Mouse (Mus musculus) embryo, embryonic 10.5 days (tissue): ENCODE data around the gene Rara.
"Not testable (repeated sequence)": the region's sequence is repeated elsewhere in the genome, so short reads cannot be mapped to it uniquely, and the experiment has no call there.

Source experiments
- DNase-seq: peaks from one replicate; pipeline ENCODE4 v3.0.0-alpha.2; 2015; ENCODE audit warnings: low spot score

Gene Rara

DNA sequence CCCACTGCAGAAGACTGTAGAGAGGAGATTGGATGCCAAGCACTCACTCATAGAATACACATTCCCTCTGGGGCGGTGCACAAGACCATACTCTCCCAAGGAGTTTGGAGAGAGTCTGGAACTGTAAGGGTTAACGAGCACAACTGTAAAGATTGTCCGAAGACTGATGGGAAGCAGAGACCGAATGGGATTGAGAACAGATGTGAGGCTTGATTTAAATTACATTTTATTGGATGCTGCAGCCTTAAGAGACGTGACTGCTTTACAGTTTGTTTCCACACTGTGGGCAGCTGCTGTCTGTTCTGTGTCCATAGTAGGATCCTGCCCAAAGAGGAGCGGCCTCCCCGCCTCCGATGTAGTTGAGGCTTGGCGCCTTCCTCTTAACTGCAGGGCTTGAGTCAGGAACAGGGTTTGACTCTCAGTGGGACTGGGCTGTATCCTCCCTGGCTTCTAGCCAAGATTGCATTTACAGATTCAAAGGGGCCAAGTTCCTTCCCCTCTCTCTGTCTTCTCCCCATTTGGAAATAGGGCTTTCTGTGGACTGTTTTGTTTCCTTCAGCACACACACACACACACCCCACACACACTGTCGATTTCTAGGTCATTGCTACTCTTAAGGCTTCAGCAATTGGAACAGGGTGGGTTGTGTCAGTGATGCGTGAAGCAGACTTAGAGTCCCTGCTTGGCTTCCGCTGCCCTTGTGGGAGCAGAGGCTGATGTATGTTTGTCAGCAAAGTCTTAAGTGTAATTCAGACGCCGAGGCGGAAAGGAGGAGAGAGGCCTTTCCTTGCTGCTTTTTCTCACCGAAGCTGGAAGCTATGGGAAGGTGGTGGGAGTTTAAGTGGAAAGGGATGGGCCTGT is 4.5 kb upstream of the Rara start:
- DNase-seq = not testable (repeated sequence)

DNA sequence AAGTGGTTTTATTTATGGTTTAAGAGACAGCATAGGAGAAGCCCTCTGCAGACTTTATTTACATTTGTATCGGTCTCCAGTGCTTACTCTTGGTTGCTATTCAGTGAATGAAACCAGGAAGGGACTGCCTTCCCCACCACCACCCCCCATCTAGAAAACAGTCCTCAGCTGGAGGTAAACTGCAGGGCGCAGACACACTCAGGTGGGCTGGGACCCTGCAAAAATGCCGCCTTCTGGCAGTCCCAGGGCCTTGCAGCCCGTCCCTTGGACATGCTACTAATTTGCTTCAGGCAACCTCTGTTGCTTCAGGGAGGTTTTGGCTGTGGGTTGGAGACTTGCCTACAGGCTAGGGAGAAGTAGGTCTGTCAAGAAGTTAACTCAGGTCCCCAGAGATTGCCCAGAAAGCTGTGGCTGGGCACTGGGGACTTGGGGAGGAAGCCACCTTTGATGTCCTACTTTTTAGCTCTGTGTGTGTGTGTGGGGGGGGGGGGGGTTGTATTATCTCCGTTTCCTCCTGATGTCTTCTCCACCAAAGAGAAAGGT is 2.9 kb upstream of the Rara start:
- DNase-seq = no peak

- DNase-seq = no peak
Measured at GRCm38 (mm10) chr11:98925265-98925721, 2.3 kb upstream of the Rara start.

DNA sequence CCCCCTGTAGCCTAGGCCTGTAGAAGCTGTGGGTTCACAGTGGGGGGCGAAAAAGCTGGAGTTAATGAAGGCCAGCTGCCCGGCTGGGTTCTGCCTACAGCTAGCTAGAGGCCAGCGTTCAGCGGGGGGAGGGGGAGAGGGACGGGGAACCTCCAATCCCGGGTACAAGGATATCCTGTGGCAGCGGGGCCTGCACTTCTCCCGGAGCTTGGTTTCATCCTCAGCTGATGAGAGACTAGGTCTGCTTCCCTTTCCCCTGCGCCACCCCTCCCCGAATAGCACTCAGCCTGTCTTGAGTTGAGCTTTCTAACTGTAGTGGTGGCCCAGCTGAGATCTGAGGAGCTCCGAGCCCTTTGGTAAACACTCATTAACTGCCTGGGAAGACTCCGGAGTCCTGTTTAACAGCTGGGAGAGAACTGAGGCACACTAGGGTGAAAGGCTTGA is 1.7 kb upstream of the Rara start:
- DNase-seq = peak; percentile 91

GRCm38 (mm10) chr11:98926553-98926952 is 1.1 kb upstream of the Rara start:
- no peak for DNase-seq

DNA sequence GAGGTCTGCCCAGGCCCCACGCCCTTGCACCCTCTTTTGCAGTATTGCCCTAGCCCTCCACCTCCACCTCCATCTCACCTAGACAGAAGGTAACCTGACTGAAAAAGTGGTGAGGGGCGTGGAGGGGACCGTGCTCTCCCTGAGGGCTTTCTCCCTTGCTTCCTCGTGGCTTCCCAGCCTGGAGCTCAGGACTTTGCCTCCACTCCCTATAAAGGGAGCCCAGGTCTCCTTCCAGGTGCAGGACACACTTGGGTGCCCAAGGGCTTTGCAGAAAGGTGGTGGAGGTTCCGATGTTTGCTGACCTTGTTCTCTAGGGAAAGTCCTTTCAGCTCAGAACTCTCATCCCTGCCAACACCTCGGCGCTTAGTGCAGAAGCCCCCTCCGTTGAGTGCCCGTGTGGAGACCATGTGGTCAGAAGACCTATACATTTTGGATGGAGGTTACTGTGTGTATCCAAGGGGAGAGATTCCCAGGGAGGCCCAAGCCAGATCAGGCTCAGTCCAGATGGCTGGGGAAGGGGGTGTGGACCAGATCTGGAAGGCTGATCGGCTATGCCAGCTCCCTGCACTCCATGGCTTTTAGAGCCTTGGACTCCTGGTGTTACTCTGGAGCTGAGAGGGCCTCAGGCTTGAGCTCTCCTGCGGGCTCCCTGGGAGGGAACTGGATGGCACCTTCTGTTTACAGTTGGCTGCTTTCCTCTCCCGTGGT is 722 bp downstream of the Rara start:
- no peak for DNase-seq

- DNase-seq = no peak
Measured at GRCm38 (mm10) chr11:98929503-98929902, 1.9 kb downstream of the Rara start.

GRCm38 (mm10) chr11:98930127-98930601 is 2.5 kb downstream of the Rara start:
- DNase-seq = no peak

DNA sequence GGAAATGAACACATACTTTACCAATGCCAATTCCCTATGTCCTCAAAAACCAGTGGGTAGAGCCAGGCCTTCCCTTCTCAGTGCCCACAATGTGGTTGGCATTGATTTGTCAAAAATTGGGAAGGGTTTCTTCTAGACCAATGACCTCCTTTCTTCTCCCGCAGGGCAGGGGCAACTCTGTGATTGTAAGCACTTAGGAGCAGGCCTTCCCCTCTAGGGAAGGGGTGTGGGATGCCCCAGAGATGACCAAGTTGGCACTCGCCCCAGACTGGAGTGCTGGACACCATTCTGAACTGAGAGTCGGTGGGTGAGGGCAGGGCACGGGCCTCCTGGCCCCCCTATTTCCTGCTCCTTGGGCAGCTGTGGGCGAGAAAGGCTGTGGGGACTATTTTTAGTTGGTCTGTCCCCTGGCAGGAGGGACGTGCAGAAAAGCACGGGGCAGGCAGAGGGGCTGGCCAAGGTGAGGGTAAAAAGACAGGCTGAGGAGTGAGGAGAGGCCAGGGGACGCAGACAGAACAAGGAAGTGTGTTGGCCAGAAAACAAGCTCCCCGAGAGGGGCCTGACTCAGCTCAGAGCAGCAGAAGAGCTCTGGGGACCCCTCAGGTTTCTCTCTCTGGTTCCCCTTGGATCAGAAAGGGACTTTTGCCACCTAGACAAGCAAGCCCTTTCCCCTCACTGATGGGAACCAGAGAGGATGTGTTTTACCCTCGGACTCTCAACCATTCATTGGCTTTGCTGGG is 3.3 kb downstream of the Rara start:
- no peak for DNase-seq

DNA sequence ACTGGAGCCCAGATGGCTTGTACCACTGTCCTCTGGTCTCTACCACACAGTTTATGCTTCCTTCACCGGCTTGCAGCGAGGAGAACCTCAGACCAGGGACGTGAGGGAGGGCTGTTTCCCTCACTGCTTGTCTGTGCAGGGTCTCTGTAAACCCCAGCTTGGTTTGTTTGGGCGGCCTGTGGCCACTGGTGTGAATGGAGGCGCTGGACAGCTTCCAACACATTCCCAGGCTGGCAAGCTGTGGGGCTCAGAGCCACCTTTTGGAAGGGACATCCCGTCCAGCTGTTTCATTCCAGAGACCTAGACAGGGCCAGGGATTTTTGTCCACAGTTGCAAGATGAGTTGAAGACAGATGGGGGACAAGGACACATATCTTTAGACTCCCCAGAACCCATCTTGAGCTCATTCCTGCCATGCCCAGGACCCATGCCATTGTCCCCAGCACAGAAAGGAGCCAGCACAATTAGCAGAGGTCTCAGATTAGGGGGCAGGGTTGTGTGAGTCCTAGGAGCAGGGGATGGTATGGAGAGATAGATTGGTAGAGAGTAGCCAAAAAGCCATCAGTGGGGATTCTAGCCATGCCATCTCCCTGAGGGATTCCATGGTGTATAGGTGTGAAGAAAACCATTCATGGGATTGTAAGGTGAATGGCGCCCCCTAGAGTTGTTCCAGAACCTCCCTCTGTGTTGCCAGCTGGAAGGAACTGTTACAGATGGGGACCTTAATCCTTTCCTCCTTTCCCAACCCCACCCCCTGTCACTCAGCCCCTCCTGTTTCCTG is 4.1 kb downstream of the Rara start:
- no peak for DNase-seq

- DNase-seq = no peak
Measured at GRCm38 (mm10) chr11:98932293-98933091, 4.9 kb downstream of the Rara start.

GRCm38 (mm10) chr11:98933151-98933550 is 5.5 kb downstream of the Rara start:
- DNase-seq = no peak

DNA sequence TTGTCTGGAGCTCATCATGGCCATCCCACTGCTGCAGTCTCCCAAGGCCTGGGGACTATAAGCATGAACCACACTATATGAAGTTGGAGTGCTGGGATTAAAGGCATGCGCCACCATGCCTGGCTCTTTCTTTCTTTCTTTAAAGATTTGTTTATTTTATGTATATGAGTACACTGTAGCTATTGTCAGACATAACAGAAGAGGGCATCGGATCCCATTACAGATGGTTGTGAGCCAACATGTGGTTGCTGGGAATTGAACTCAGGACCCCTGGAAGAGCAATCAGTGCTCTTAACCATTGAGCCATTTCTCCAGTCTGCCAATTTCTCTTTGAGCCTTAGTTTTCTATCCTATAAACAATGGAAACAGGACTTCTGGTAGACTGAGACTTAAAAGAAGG is 6.2 kb downstream of the Rara start:
- not testable (repeated sequence) for DNase-seq

- DNase-seq = no peak
Measured at GRCm38 (mm10) chr11:98934367-98934766, 6.7 kb downstream of the Rara start.

- DNase-seq = no peak
Measured at GRCm38 (mm10) chr11:98935123-98935522, 7.5 kb downstream of the Rara start.

- DNase-seq = peak; percentile 86
Measured at GRCm38 (mm10) chr11:98936170-98936569, 8.6 kb downstream of the Rara start.

DNA sequence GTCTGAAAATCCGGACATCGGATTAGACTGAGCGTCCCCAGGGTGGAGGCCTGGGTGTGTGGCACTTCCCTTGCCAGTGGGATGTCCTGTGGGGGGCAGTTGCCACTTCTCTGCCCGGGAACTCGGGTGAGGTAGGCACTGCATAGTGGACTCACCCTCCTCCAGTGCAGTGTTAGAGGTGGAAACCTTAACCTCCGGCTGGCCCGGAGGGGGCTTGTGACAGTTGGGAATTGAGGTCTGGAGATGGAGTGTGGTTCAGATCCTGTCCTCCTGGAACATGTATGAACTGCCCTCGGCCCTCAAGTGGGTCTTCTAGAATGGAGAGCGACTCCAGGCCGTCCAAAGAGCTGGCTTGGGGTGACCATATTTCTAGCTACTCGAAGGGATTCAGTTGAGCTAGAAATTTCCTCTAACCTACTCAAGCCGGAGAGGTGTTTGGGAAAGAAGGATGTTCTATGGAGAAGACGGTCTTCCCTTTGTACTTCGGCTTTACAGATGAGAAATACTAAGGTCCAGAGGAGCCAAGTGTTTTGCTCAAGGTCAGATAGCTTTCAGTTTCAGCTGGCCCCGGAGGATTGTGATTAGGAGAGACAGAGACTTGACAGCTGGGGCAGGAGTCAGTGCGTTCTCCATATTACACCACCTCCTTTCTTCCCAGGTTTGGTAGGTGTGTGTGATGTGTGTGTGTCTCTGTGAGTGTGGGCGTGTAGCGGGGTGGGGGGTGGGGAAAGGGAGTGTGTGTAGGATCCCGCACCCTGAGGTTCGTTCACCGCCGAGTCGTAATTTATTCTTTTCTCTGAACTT is 9.2 kb downstream of the Rara start:
- DNase-seq = no peak

GRCm38 (mm10) chr11:98937410-98937913 is 9.8 kb downstream of the Rara start:
- peak; percentile 98 for DNase-seq
